Mouse (Mus musculus): ENCODE measurements at regions not wholly inside any gene's neighbourhood (a gene's known extent, or its start where the extent isn't known, plus 50 kb on each side); places are given as distances from the start of the nearest gene placed in this dataset.

- no peak for DNase-seq (ENCODE audit: low spot score)
Observed at GRCm38 (mm10) chr6:139027696-139028095, 369.4 kb upstream of the Igbp1b start.

- no peak for DNase-seq (ENCODE audit: low spot score)
Observed at GRCm38 (mm10) chr6:139014526-139014925, 356.2 kb upstream of the Igbp1b start.

DNA sequence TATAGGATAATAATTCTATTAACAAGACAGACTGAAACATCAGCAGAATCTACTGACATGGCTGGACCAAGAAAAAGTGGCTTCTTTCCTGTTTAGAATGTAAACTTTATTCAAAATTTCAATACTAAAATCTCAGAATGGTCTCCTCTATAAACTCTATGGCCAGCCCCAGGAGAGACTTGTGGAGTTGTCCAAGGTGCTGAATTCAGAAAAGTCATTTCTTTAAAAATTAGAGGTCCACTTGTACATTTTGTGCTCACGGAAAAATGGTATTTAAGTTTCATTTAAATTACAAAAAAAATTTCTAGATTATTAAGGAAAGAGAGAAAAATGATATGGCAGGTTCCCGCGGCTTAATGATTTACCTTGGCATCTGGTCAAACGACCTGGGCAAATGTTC lies 352.2 kb upstream of the Igbp1b start:
- DNase-seq (ENCODE audit: low spot score) = no peak

Measured in thymus, postnatal 0 days (tissue).